Mouse (Mus musculus): ENCODE measurements around the gene Gm20662. TPM values are rescaled to one million over a fixed set of nuclear protein-coding genes. Genes with fewer than 3 reads are reported as not detected.

Gm20662 gene
- polyA plus RNA-seq, 1 experiment from 2014 or later = 0.13 TPM

DNA sequence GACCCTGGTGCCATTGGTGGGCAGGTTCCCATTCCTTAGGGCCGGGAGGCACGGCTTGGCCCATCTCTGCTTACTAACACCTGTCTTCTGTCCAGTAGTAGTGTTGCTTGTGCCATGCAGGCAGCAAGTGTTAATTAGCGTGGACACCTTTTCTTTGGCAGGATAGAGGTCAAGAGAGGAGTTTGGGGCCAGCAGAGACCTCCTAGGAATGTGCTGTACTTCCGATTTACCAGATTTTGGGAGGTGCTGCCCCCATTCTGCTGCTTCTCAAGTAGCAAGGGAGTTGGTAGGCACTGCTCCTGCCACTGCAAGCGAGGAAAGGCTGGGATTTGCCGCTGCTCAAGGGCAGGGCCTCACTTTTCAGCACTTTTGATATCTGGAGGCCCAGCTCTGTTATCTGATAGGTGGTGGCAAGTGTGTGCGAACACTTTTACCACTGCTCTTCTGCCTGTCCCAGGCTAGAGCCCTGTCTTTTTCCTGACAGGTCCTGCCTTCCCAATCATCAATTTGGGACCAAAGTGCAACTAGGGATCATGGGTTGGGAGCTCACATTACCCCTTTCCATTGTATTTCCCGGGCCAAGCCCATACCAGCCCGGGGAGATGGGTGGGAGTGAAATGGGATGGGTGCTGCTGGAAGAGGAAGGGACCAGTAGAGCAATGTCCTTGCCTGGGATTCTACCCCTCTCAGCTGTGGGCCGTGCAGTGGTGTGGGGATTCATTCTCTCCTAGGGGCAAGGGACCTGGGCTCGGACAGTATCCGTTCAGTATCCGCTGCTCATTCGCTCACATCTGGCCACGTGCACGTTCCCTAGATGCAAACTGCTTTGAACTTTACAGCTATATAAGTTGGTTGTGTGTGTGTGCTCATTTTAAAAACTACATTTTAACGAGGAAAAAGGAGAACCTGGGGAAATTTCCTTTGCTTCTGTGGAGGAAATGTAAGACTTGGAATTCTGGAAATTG lies 51.7 kb downstream of the Gm20662 start:
- no peaks in the 10 kb centered on the region for H3K27me3 ChIP-seq (ENCODE audit: control insufficient read depth, insufficient read depth, low read length)
- DNase-seq (ENCODE audit: low spot score) (no peak), ATAC-seq (ENCODE audit: insufficient read depth, low FRiP score, low TSS enrichment) (no peak)
- H3K4me1 ChIP-seq (ENCODE audit: control insufficient read depth, insufficient read depth, low read length) = peaks cover 10% of the 10 kb centered on the region; the same call in 1 of the 2 replicates
- H3K9me3 ChIP-seq (ENCODE audit: control insufficient read depth, low read length) = no peaks in the 10 kb centered on the region
- H3K9ac ChIP-seq (ENCODE audit: low read length) = no peak overlapping the region; the same call in 1 of the 2 replicates
- H3K27ac ChIP-seq (ENCODE audit: low read depth, low read length) = peak overlapping the region; percentile 56
- WGBS = 54% methylated on average over 17 of the region's 17 CpGs
- H3K4me3 ChIP-seq (ENCODE audit: low read depth, low read length) = peak overlapping the region; percentile 68
- peak overlapping the region; percentile 83 for H3K4me2 ChIP-seq (ENCODE audit: low read depth)
- H3K36me3 ChIP-seq (ENCODE audit: control insufficient read depth, insufficient read depth, low read length) = peaks cover 21% of the 10 kb centered on the region

DNA sequence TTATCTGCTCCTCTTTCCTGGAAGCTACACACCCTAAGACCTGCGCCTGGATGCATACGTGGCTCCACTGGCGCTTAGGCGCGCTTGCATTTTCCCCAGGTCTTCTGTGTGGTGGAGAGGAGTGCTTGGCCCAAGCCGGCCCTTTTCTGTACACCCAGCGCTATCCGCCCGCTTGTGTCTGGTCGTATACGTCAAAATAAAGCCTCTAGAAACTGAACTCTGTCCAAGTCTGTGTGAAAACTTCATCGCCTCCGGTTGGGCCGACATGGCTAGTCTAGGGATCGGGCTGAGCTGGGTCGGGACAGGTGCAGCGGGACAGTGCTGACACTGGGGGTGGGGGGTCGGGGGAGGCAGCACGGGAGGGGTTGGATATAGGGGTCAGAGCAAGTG lies 52.4 kb downstream of the Gm20662 start:
- Histone ChIP-seq H3K4me3 (ENCODE audit: low read depth, low read length) (peak overlapping the region; percentile 68), H3K4me1 (ENCODE audit: control insufficient read depth, insufficient read depth, low read length) (peaks cover 13% of the 10 kb centered on the region), H3K27ac (ENCODE audit: low read depth, low read length) (peak overlapping the region; percentile 56), H3K36me3 (ENCODE audit: control insufficient read depth, insufficient read depth, low read length) (peaks cover 21% of the 10 kb centered on the region), H3K9me3 (ENCODE audit: control insufficient read depth, low read length) (no peaks in the 10 kb centered on the region), H3K4me2 (ENCODE audit: low read depth) (peak overlapping the region; percentile 83), H3K9ac (ENCODE audit: low read length) (peak overlapping the region; percentile 62), H3K27me3 (ENCODE audit: control insufficient read depth, insufficient read depth, low read length) (no peaks in the 10 kb centered on the region)
- 2% methylated on average over 19 of the region's 19 CpGs for WGBS
- ATAC-seq (ENCODE audit: insufficient read depth, low FRiP score, low TSS enrichment) (peak; percentile 61), DNase-seq (ENCODE audit: low spot score) (peak; percentile 47)

DNA sequence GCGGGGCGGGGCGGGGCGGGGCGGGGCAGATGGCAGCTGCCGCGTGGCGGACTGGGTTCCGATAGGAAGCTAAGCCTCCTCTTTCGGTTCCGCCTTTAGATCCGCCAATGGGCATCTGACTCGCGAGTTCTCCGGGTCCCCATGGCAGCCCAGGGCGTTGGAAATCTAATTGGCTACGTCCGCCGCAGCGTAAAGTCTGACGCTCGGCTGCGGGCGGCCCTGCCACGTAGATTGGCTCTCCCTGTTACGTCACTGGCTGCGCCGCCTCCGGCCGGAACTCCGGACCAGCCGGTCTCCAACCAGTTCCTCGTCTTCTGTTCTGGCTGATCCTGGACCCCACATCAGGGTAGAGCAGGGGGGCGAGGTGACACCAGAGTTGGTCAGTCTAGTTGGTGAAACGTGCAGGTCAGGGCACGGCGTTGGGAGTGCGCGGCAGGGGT lies 52.9 kb downstream of the Gm20662 start, which contains the start of gene Gmppb:
Gmppb (plus strand) TSS at position 227 of the 440 bp plus-strand sequence.
- peak within 1 kb of the TSS; percentile 68 for H3K4me3 ChIP-seq (ENCODE audit: low read depth, low read length)
- H3K4me2 ChIP-seq (ENCODE audit: low read depth) = peak within 1 kb of the TSS; percentile 83
- peak within 1 kb of the TSS; percentile 56 for H3K27ac ChIP-seq (ENCODE audit: low read depth, low read length)
- H3K4me1 ChIP-seq (ENCODE audit: control insufficient read depth, insufficient read depth, low read length) = peaks cover 13% of the 10 kb centered on the region
- under 1% methylated on average over 36 of the region's 39 CpGs for WGBS
- no peaks in the 10 kb centered on the region for H3K27me3 ChIP-seq (ENCODE audit: control insufficient read depth, insufficient read depth, low read length)
- H3K9me3 ChIP-seq (ENCODE audit: control insufficient read depth, low read length) = no peaks in the 10 kb centered on the region
- DNase-seq (ENCODE audit: low spot score) (peak; percentile 97), ATAC-seq (ENCODE audit: insufficient read depth, low FRiP score, low TSS enrichment) (peak; percentile 94)
- H3K36me3 ChIP-seq (ENCODE audit: control insufficient read depth, insufficient read depth, low read length) = peaks cover 25% of the 10 kb centered on the region
- peak within 1 kb of the TSS; percentile 72 for H3K9ac ChIP-seq (ENCODE audit: low read length)

GRCm38 (mm10) chr9:108049561-108050251 lies 53.6 kb downstream of the Gm20662 start:
- Histone ChIP-seq H3K4me1 (ENCODE audit: control insufficient read depth, insufficient read depth, low read length) (peaks cover 13% of the 10 kb centered on the region), H3K36me3 (ENCODE audit: control insufficient read depth, insufficient read depth, low read length) (peaks cover 25% of the 10 kb centered on the region), H3K4me2 (ENCODE audit: low read depth) (peak overlapping the region; percentile 83), H3K9ac (ENCODE audit: low read length) (peak overlapping the region; percentile 72), H3K27ac (ENCODE audit: low read depth, low read length) (no peak overlapping the region), H3K4me3 (ENCODE audit: low read depth, low read length) (peak overlapping the region; percentile 68), H3K27me3 (ENCODE audit: control insufficient read depth, insufficient read depth, low read length) (no peaks in the 10 kb centered on the region), H3K9me3 (ENCODE audit: control insufficient read depth, low read length) (no peaks in the 10 kb centered on the region)
- 40% methylated on average over 15 of the region's 15 CpGs for WGBS
- peak; percentile 13; the same call in 1 of the 2 replicates for ATAC-seq (ENCODE audit: insufficient read depth, low FRiP score, low TSS enrichment)
- no peak for DNase-seq (ENCODE audit: low spot score)

DNA sequence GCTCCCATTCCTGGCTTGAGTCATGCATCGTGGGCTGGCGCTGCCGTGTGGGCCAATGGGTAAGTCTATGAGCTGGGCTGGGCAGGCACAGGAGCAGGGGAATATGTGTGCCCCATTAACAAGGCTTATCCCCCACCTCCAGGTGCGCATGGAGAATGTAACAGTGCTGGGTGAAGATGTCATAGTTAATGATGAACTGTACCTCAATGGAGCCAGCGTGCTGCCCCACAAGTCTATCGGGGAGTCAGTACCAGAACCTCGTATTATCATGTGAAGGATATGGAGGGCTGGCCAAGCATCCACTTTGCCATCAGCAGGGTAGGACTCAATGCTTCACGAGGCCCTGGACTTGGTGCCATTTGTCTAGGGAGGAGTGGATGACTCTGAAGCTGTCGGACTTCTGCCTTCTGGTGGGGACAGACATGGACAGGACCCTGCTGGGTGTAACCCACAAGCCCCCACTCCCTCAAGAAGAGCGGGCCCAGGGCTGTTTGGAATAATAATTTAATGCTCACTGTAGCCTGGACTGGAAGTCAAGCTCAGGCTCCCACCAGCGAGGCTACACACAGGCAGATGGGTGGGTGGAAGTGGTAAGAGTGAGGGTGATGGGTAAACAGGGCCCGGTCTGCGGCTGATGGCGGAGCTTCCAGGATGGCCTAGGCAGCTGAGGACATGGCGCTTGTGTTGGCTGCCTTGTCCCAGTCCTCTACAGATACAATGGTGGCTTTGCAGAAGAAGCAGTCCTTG lies 55.2 kb downstream of the Gm20662 start:
- Histone ChIP-seq H3K9me3 (ENCODE audit: control insufficient read depth, low read length) (no peaks in the 10 kb centered on the region), H3K4me3 (ENCODE audit: low read depth, low read length) (no peak overlapping the region), H3K27me3 (ENCODE audit: control insufficient read depth, insufficient read depth, low read length) (no peaks in the 10 kb centered on the region), H3K36me3 (ENCODE audit: control insufficient read depth, insufficient read depth, low read length) (peaks cover 14% of the 10 kb centered on the region), H3K9ac (ENCODE audit: low read length) (no peak overlapping the region), H3K27ac (ENCODE audit: low read depth, low read length) (no peak overlapping the region), H3K4me2 (ENCODE audit: low read depth) (no peak overlapping the region), H3K4me1 (ENCODE audit: control insufficient read depth, insufficient read depth, low read length) (peaks cover 13% of the 10 kb centered on the region)
- ATAC-seq (ENCODE audit: insufficient read depth, low FRiP score, low TSS enrichment) = no peak
- no peak for DNase-seq (ENCODE audit: low spot score)
- WGBS = 93% methylated on average over 15 of the region's 15 CpGs

GRCm38 (mm10) chr9:108051931-108052220 lies 55.7 kb downstream of the Gm20662 start:
- DNase-seq (ENCODE audit: low spot score) = no peak
- no peaks in the 10 kb centered on the region for H3K27me3 ChIP-seq (ENCODE audit: control insufficient read depth, insufficient read depth, low read length)
- H3K9ac ChIP-seq (ENCODE audit: low read length) = no peak overlapping the region
- WGBS = 92% methylated on average over 4 of the region's 4 CpGs
- no peak overlapping the region for H3K4me2 ChIP-seq (ENCODE audit: low read depth)
- H3K4me1 ChIP-seq (ENCODE audit: control insufficient read depth, insufficient read depth, low read length) = peaks cover 13% of the 10 kb centered on the region
- peaks cover 11% of the 10 kb centered on the region for H3K36me3 ChIP-seq (ENCODE audit: control insufficient read depth, insufficient read depth, low read length)
- no peak for ATAC-seq (ENCODE audit: insufficient read depth, low FRiP score, low TSS enrichment)
- no peaks in the 10 kb centered on the region for H3K9me3 ChIP-seq (ENCODE audit: control insufficient read depth, low read length)
- H3K4me3 ChIP-seq (ENCODE audit: low read depth, low read length) = no peak overlapping the region
- H3K27ac ChIP-seq (ENCODE audit: low read depth, low read length) = no peak overlapping the region

- no peak overlapping the region for H3K9ac ChIP-seq (ENCODE audit: low read length)
- WGBS = 75% methylated on average over 7 of the region's 7 CpGs
- no peaks in the 10 kb centered on the region for H3K27me3 ChIP-seq (ENCODE audit: control insufficient read depth, insufficient read depth, low read length)
- peaks cover 11% of the 10 kb centered on the region for H3K36me3 ChIP-seq (ENCODE audit: control insufficient read depth, insufficient read depth, low read length)
- no peak overlapping the region for H3K27ac ChIP-seq (ENCODE audit: low read depth, low read length)
- no peak overlapping the region for H3K4me2 ChIP-seq (ENCODE audit: low read depth)
- no peaks in the 10 kb centered on the region for H3K9me3 ChIP-seq (ENCODE audit: control insufficient read depth, low read length)
- H3K4me1 ChIP-seq (ENCODE audit: control insufficient read depth, insufficient read depth, low read length) = peaks cover 13% of the 10 kb centered on the region
- ATAC-seq (ENCODE audit: insufficient read depth, low FRiP score, low TSS enrichment) (no peak), DNase-seq (ENCODE audit: low spot score) (no peak)
- no peak overlapping the region for H3K4me3 ChIP-seq (ENCODE audit: low read depth, low read length)
Observed at GRCm38 (mm10) chr9:108052411-108052810, 56.3 kb downstream of the Gm20662 start.

- H3K36me3 ChIP-seq (ENCODE audit: control insufficient read depth, insufficient read depth, low read length) = peaks cover 11% of the 10 kb centered on the region
- ATAC-seq (ENCODE audit: insufficient read depth, low FRiP score, low TSS enrichment) = 0 out of 2 replicates have a peak, but pooled peaks have one; percentile 16
- H3K27me3 ChIP-seq (ENCODE audit: control insufficient read depth, insufficient read depth, low read length) = no peaks in the 10 kb centered on the region
- no peak within 1 kb of the TSS for H3K4me3 ChIP-seq (ENCODE audit: low read depth, low read length)
- WGBS = 56% methylated on average over 20 of the region's 20 CpGs
- H3K9me3 ChIP-seq (ENCODE audit: control insufficient read depth, low read length) = no peaks in the 10 kb centered on the region
- peaks cover 11% of the 10 kb centered on the region for H3K4me1 ChIP-seq (ENCODE audit: control insufficient read depth, insufficient read depth, low read length)
- peak; percentile 96 for DNase-seq (ENCODE audit: low spot score)
- H3K9ac ChIP-seq (ENCODE audit: low read length) = no peak within 1 kb of the TSS; the same call in 1 of the 2 replicates
- no peak within 1 kb of the TSS for H3K27ac ChIP-seq (ENCODE audit: low read depth, low read length)
- H3K4me2 ChIP-seq (ENCODE audit: low read depth) = peak within 1 kb of the TSS; percentile 9; the same call in 1 of the 2 replicates
Observed at GRCm38 (mm10) chr9:108052885-108053664, 56.9 kb downstream of the Gm20662 start, which contains the start of gene Amigo3. Gene Amigo3 (plus strand): TSS chr9:108053159.
